Mouse (Mus musculus) hindbrain, embryonic 16.5 days (tissue): ENCODE data around the gene Slc35g3. TPM values are rescaled to one million over a fixed set of nuclear protein-coding genes. Genes with fewer than 3 reads are reported as not detected.

Experiments used
- ATAC-seq: fragments of 200-750 bp; cut with Nextera tagmentation; 2 replicates; pipeline ENCODE4 v1.8.0; 2017; ENCODE audit warnings: moderate TSS enrichment, moderate library complexity
- H3K27ac ChIP-seq: fragments of 300-500 bp; sonication (generic); 2 replicates; pipeline ENCODE4 v1.5.1; 2014; ENCODE audit warnings: low read depth, mild to moderate bottlenecking, control low read depth, low read length, moderate library complexity
- H3K27me3 ChIP-seq: fragments of 300-500 bp; sonication (generic); replicated peaks from 2 replicates; pipeline ENCODE4 v1.6.1; 2014; ENCODE audit warnings: low read length; ENCODE audit not compliant: control insufficient read depth, insufficient read depth
- H3K36me3 ChIP-seq: fragments of 300-500 bp; sonication (generic); 2 replicates; pipeline ENCODE4 v1.6.1; 2014; ENCODE audit warnings: mild to moderate bottlenecking, low read length, moderate library complexity, mixed read lengths; ENCODE audit not compliant: control insufficient read depth, insufficient read depth
- H3K4me1 ChIP-seq: fragments of 300-500 bp; sonication (generic); 2 replicates; pipeline ENCODE4 v1.6.1; 2014; ENCODE audit warnings: low read depth, low read length; ENCODE audit not compliant: control insufficient read depth, insufficient read depth
- H3K4me2 ChIP-seq: fragments of 300-500 bp; sonication (generic); 2 replicates; pipeline ENCODE4 v1.6.1; 2014; ENCODE audit warnings: mild to moderate bottlenecking, low read length, control low read depth, moderate library complexity
- H3K4me3 ChIP-seq: fragments of 300-500 bp; sonication (generic); 2 replicates; pipeline ENCODE4 v1.5.1; 2014; ENCODE audit warnings: mild to moderate bottlenecking, low read length, control low read depth, moderate library complexity
- H3K9ac ChIP-seq: fragments of 300-500 bp; sonication (generic); 2 replicates; pipeline ENCODE4 v1.6.1; 2014; ENCODE audit warnings: low read depth, mild to moderate bottlenecking, control low read depth, low read length, moderate library complexity
- H3K9me3 ChIP-seq: fragments of 300-500 bp; sonication (generic); 2 replicates; pipeline ENCODE4 v1.6.1; 2014; ENCODE audit warnings: mild to moderate bottlenecking, low read length, moderate library complexity; ENCODE audit not compliant: control insufficient read depth
- WGBS: fragments of 180-500 bp; shearing (Covaris S2); extraction: QIAGEN DNeasy Blood & Tissue Kit; methylation state at CpG from one replicate; pipeline ENCODE4 v1.1.7; 2014; 5-methylcytosine and 5-hydroxymethylcytosine counted together
- polyA plus RNA-seq: library from polyadenylated mRNA; unstranded; fragments of >200 nt; fragmentation: Nextera tagmentation; extraction: Ambion mirVana; gene quantifications from 2 replicates; pipeline ENCODE4 v1.2.1, GENCODE M21; 2015

Gene Slc35g3
- 0.41 and 0.87 TPM in 2 replicates for polyA plus RNA-seq

DNA sequence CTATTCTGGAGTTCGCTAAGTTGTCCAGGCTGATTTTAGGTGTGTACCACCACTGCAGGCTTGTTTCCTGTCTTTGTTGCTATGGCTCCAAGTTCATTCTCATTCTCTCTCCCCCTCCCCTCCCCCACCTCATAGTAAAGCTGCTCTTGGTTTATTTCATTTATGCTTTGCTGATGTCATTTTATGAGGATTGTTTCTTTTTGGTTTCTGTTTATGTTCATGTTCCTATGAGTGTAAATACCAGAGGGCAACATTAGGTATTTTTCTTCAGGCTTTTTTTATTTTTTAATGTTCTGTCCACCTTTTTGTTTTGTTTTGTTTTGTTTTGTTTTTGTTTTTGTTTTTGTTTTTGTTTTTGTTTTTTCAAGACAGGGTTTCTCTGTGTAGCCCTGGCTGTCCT lies at the start of gene Slc35g3:
Slc35g3 (minus strand) TSS at position 101 of the 400 bp plus-strand sequence.
- Histone ChIP-seq H3K27ac (peak within 1 kb of the TSS; percentile 93; the same call in 1 of the 2 replicates), H3K9ac (no peak within 1 kb of the TSS; the same call in 1 of the 2 replicates), H3K27me3 (no peaks in the 10 kb centered on the region), H3K9me3 (no peaks in the 10 kb centered on the region), H3K4me1 (peaks cover 23% of the 10 kb centered on the region), H3K4me2 (no peak within 1 kb of the TSS), H3K4me3 (no peak within 1 kb of the TSS), H3K36me3 (no peaks in the 10 kb centered on the region)
- no peak for ATAC-seq
- 78% methylated on average over 1 of the region's 1 CpGs for WGBS

DNA sequence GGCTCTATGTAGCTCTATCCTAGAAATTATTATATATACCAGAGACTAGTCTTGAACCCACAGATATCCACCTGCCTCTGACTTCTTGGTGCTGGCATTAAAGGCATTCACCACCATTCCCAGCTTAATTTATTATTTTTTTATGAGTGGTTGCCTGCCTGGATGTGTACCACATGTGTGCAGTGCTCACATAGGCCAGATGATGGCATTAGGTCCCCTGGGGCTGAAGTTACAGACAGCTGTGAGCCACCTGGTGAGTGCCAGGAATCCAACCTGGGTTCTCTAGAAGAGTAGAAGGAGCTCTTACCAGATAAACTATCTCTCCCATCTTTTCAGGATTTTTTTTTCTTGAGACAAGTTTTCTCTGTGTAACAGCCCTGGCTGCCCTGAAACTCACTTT lies 48.5 kb upstream of the Slc35g3 start:
- Histone ChIP-seq H3K27ac (no peak overlapping the region), H3K9me3 (no peaks in the 10 kb centered on the region), H3K4me2 (no peak overlapping the region), H3K9ac (no peak overlapping the region), H3K27me3 (peaks cover 14% of the 10 kb centered on the region), H3K36me3 (no peaks in the 10 kb centered on the region), H3K4me3 (no peak overlapping the region), H3K4me1 (no peaks in the 10 kb centered on the region)
- no peak for ATAC-seq

DNA sequence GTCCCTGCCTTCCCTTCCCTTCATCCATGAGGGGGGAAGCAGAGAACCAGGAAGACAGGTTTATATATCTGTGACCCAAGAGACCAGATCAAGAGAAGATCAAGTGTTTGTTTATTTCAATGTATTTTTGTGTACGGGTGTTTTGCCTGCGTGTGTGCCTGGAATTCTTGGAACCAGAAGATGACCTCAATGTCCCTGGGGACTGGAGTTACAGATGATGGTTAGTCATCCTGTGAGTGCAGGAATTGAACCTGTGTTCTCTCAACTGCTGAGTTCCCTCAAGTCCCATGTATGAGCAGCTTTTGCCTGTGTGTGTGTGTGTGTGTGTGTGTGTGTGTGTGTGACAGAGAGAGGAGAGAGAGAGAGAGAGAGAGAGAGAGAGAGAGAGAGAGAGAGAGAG lies 45.9 kb upstream of the Slc35g3 start:
- Histone ChIP-seq H3K27ac (no peak overlapping the region), H3K4me3 (no peak overlapping the region), H3K9me3 (no peaks in the 10 kb centered on the region), H3K9ac (no peak overlapping the region), H3K36me3 (no peaks in the 10 kb centered on the region), H3K4me2 (no peak overlapping the region), H3K27me3 (peaks cover 21% of the 10 kb centered on the region), H3K4me1 (peaks cover 21% of the 10 kb centered on the region)
- no peak for ATAC-seq
- 91% methylated on average over 2 of the region's 2 CpGs for WGBS

DNA sequence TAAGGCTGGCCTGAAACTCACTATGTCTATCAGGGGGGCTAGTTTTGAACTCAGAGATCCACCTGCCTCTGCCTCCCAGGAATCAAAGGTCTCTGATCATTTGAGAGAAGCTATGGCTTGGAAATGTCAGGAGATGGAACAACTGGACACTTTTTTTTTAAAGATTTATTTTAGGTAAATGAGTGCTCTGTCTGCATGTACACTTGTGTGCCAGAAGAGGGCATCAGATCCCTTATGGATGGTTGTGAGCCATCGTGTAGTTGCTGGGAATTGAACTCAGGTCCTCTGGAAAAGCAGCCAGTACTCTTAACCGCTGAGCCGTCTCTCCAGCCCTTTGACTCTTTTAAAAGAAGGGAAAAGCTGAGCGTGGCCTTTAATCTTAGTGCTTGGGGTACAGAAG lies 44.6 kb upstream of the Slc35g3 start:
- H3K27ac ChIP-seq: no peak overlapping the region
- no peak overlapping the region for H3K9ac ChIP-seq
- peaks cover 21% of the 10 kb centered on the region for H3K27me3 ChIP-seq
- whole genome bisulfite sequencing: 79% methylated on average over 4 of the region's 4 CpGs
- peaks cover 32% of the 10 kb centered on the region for H3K4me1 ChIP-seq
- H3K4me2 ChIP-seq: no peak overlapping the region
- H3K4me3 ChIP-seq: no peak overlapping the region
- no peaks in the 10 kb centered on the region for H3K9me3 ChIP-seq
- H3K36me3 ChIP-seq: no peaks in the 10 kb centered on the region
- ATAC-seq: no peak

DNA sequence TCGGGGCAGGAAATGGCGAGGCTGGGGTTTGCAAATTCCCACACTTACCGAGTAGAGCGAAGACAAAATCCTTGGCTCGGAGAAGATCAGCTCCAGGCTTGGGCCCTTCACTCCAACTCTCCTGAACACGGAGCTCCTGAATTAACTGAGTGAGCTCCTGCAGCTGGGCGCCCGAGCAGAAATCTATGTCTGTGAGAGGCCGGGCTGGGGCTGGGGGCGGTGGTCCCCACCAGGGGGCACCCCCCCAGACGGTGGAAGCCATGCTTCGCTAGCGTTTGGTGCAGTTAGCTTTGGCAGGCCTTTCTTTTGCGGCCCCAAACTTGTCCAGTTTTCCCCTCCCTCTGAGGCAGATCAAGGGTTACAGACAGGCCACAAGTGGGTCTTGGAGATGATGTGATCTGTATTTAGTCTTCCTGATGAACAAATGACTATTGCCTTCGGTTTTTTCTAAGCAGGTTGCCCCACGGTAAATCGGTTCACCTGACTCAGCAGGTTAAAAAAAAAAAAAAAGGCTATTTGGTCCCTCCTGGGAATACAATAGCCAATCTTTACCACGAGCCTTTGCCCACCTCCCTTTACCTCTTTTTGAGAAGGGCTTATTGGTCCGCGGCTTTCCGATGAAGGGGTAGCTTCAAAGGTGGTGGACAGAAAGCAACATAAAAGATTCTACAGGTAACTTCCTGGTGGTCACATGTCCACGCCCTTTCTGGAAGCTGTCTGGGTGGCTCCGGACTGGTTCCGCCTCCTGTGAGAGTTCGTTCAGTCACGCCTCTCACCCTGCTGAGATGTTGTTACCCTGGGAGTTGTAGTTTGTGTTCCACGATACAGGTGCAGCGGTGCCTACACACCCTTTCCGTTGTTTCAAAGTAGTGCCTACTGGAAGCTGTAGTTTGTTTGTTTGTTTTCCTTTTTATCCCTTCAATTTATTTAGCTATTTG lies 43.5 kb upstream of the Slc35g3 start, which contains the start of gene Tmem102:
Tmem102 (minus strand) TSS at position 653 of the 938 bp plus-strand sequence.
- H3K4me2 ChIP-seq: peak within 1 kb of the TSS; percentile 85
- peaks cover 21% of the 10 kb centered on the region for H3K27me3 ChIP-seq
- H3K36me3 ChIP-seq: no peaks in the 10 kb centered on the region
- H3K27ac ChIP-seq: no peak within 1 kb of the TSS
- peak within 1 kb of the TSS; percentile 35 for H3K9ac ChIP-seq
- H3K4me3 ChIP-seq: peak within 1 kb of the TSS; percentile 8
- WGBS: 7% methylated on average over 29 of the region's 29 CpGs
- H3K4me1 ChIP-seq: peaks cover 38% of the 10 kb centered on the region
- ATAC-seq: no peak
- H3K9me3 ChIP-seq: no peaks in the 10 kb centered on the region

DNA sequence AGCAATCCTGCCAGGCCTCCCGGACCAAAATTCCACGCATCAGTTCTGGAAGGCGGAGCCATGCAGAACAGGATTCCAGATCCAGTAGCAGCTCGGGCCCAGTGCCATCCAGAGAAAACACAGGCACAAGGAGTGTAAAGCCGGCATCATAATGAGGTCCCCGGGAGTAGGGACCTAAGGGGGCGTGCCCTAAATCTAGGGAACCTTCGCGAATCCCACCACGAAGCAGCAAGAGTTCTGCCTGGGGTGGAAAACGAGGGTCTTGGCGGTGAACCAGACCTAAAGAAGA lies 42.8 kb upstream of the Slc35g3 start:
- no peaks in the 10 kb centered on the region for H3K9me3 ChIP-seq
- H3K4me2 ChIP-seq: peak overlapping the region; percentile 85
- no peak overlapping the region for H3K27ac ChIP-seq
- H3K4me1 ChIP-seq: peaks cover 44% of the 10 kb centered on the region
- H3K36me3 ChIP-seq: no peaks in the 10 kb centered on the region
- peak overlapping the region; percentile 35 for H3K9ac ChIP-seq
- H3K27me3 ChIP-seq: peaks cover 21% of the 10 kb centered on the region
- peak overlapping the region; percentile 8 for H3K4me3 ChIP-seq
- WGBS: 6% methylated on average over 12 of the region's 12 CpGs
- no peak for ATAC-seq

DNA sequence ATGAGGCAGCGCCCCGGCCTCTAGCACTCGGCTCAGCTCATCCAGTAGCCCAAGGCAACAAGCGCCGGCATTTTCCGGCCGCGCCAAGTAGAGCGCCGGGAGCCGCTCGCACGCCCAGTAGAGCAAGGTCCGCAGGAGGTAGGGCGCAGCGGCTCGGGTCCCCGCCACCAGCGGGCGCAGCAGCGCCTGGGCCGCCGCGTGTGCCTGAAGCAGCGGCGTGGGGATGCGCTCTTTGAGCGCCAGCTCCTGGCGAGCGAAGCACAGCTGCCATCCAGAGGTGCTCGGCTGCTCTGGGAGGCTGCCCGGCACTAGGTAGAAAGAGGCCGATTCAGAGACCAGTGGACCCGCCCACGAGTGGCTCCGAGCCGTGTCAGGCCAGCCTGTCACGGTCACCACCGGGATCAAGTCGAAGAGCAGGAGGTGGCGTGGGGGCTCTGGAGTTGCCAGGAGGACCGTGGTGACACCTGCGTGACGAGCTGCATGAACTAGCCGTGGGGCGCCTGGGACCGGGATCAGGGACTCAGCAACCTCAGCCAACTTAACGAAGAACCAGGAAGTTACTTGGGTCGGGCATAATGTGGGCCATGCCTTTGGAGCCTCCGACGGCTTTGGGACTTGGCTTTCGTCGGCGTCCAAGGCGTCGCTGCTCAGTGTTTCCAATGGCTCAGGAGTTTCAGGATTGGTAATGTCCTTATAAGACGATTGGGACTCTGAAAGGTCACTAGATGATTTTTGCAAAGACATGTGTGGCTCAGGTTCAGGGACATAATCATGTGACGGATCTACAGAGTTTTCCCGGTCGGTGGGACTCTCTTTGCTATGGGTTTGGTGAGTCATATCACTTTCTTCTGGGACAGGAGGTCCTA lies 42.3 kb upstream of the Slc35g3 start:
- H3K9me3 ChIP-seq: no peaks in the 10 kb centered on the region
- H3K4me1 ChIP-seq: peaks cover 49% of the 10 kb centered on the region
- H3K4me3 ChIP-seq: peak overlapping the region; percentile 61
- H3K27me3 ChIP-seq: peaks cover 18% of the 10 kb centered on the region
- ATAC-seq: peak; percentile 44
- H3K27ac ChIP-seq: peak overlapping the region; percentile 21; the same call in 1 of the 2 replicates
- peak overlapping the region; percentile 85 for H3K9ac ChIP-seq
- H3K36me3 ChIP-seq: no peaks in the 10 kb centered on the region
- 1% methylated on average over 60 of the region's 60 CpGs for WGBS
- peak overlapping the region; percentile 85 for H3K4me2 ChIP-seq

DNA sequence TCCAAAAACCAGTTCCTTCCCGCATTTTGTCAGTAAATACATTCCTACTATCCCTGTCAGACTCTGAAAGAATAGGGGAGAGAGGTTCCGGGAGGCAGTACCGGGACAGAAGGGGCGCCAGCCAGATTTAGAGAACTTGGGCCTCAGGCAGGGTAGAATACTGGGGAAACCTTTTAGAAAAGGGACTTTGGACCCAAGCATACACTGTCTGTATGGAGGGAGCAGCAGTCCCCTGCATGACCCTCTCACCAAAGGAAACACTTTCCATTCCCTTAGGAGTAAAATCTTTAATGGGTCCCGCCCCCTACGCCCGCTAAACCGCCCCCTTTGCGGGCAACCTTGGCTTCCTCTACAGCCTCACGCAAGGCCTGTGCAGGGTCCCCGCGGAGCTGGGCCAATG lies 41.6 kb upstream of the Slc35g3 start:
- ATAC-seq: no peak
- Histone ChIP-seq H3K4me1 (peaks cover 50% of the 10 kb centered on the region), H3K36me3 (no peaks in the 10 kb centered on the region), H3K9me3 (no peaks in the 10 kb centered on the region), H3K9ac (peak overlapping the region; percentile 85), H3K4me3 (peak overlapping the region; percentile 61), H3K27me3 (peaks cover 18% of the 10 kb centered on the region), H3K4me2 (peak overlapping the region; percentile 85), H3K27ac (peak overlapping the region; percentile 21)
- WGBS: 2% methylated on average over 12 of the region's 12 CpGs

DNA sequence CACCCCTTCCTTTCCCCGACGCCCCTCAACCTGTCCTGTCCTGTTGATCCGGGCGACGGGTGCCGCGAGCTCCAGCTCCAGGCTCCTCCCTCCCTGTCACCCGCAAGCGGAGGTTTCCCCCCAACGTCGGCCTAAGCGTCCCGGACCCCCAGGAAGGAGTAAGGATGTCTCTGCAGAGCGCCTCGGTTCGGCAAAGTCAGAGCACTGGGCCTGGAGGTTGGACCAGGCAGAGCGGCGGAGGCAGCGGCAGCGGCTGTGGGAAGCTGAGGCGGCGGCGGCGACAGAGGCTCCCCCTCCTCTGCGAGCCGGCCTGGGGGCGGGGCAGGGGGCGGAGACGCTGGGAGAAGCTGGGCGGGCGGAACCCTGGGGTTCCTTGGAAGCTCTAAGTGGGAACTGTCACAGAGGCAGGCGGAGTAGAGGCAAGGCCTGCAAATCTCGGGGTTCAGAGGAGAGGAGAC lies 40.9 kb upstream of the Slc35g3 start:
- Histone ChIP-seq H3K9ac (peak overlapping the region; percentile 85), H3K9me3 (no peaks in the 10 kb centered on the region), H3K4me2 (peak overlapping the region; percentile 85), H3K4me3 (peak overlapping the region; percentile 61), H3K36me3 (no peaks in the 10 kb centered on the region), H3K27ac (peak overlapping the region; percentile 95), H3K4me1 (peaks cover 50% of the 10 kb centered on the region), H3K27me3 (peaks cover 18% of the 10 kb centered on the region)
- WGBS: under 1% methylated on average over 28 of the region's 33 CpGs
- peak; percentile 48 for ATAC-seq
